Mouse (Mus musculus) MEL (cell line): ENCODE data around the gene Rps26. TPM values are rescaled to one million over a fixed set of nuclear protein-coding genes. Genes with fewer than 3 reads are reported as not detected.
A peak's percentile ranks its signal among the peaks of the same experiment; 100 is the strongest.
"Not testable (repeated sequence)": the region's sequence is repeated elsewhere in the genome, so short reads cannot be mapped to it uniquely, and the experiment has no call there.

ENCODE experiments used
- DNase-seq: peaks from one replicate; pipeline ENCODE4 v3.0.0; 2011; ENCODE audit warnings: low read depth, low spot score
- H3K27ac ChIP-seq: 2 replicates; pipeline ENCODE4 v1.5.1; 2012; ENCODE audit warnings: low read depth, mild to moderate bottlenecking, control low read depth, low read length, moderate library complexity; ENCODE audit not compliant: control insufficient read depth
- H3K27me3 ChIP-seq, 2 experiments: fragments of 150-350 bp in 1 of 2; sonication (generic) in 1 of 2; 2 replicates each; pipeline ENCODE4 v1.6.1; 2012; ENCODE audit warnings: low read length in 2 of 2, mild to moderate bottlenecking in 2 of 2, improper control_type of control experiment in 1 of 2, moderate library complexity in 1 of 2; ENCODE audit not compliant: insufficient read depth in 2 of 2, control insufficient read depth in 1 of 2
- H3K36me3 ChIP-seq, 2 experiments: 2 replicates each; pipeline ENCODE4 v1.6.1; 2012 to 2014; ENCODE audit warnings: low read length in 2 of 2, improper control_type of control experiment in 1 of 2, inconsistent platforms in 1 of 2, mild to moderate bottlenecking in 1 of 2; ENCODE audit not compliant: insufficient read depth in 2 of 2, control insufficient read depth in 1 of 2
- H3K4me1 ChIP-seq, 2 experiments: fragments of 150-350 bp in 1 of 2; sonication (generic) in 1 of 2; 2 replicates each; pipeline ENCODE4 v1.6.1; 2012; ENCODE audit warnings: low read length in 2 of 2, improper control_type of control experiment in 1 of 2, mild to moderate bottlenecking in 1 of 2; ENCODE audit not compliant: insufficient read depth in 2 of 2, control insufficient read depth in 1 of 2
- H3K4me3 ChIP-seq, 2 experiments: fragments of 150-350 bp in 1 of 2; sonication (generic) in 1 of 2; 2 replicates each; pipeline ENCODE4 v1.5.1; 2012; ENCODE audit warnings: low read depth in 2 of 2, low read length in 2 of 2, mild to moderate bottlenecking in 2 of 2, moderate library complexity in 2 of 2, control low read depth in 1 of 2, improper control_type of control experiment in 1 of 2; ENCODE audit not compliant: control insufficient read depth in 1 of 2, insufficient read depth in 1 of 2
- H3K79me2 ChIP-seq: 2 replicates; pipeline ENCODE4 v1.6.1; 2012; ENCODE audit warnings: mild to moderate bottlenecking, low read length, moderate library complexity; ENCODE audit not compliant: control insufficient read depth, poor library complexity, insufficient read depth
- H3K9ac ChIP-seq: 2 replicates; pipeline ENCODE4 v1.6.1; 2012; ENCODE audit warnings: low read depth, mild to moderate bottlenecking, control low read depth, low read length, moderate library complexity; ENCODE audit not compliant: control insufficient read depth, poor library complexity, severe bottlenecking
- H3K9me3 ChIP-seq: fragments of 150-350 bp; sonication (generic); replicated peaks from 2 replicates; pipeline ENCODE4 v1.6.1; 2012; ENCODE audit warnings: mild to moderate bottlenecking, low read length, improper control_type of control experiment, moderate library complexity; ENCODE audit not compliant: insufficient read depth
- CHD1 ChIP-seq: IDR thresholded peaks from 2 replicates; pipeline ENCODE4 v1.6.1; 2012; ENCODE audit warnings: low read depth, mild to moderate bottlenecking, inconsistent platforms, low read length, improper control_type of control experiment
- CTCF ChIP-seq, 3 experiments: IDR thresholded peaks in 2 of 3; conservative IDR thresholded peaks in 1 of 3; 2 replicates each; pipeline ENCODE4 v1.5.1; 2011 to 2012; ENCODE audit warnings: low read length in 3 of 3, low read depth in 2 of 3, mild to moderate bottlenecking in 2 of 3, improper control_type of control experiment in 1 of 3, inconsistent platforms in 1 of 3, mixed read lengths in 1 of 3, moderate library complexity in 1 of 3; ENCODE audit not compliant: control insufficient read depth in 1 of 3, insufficient read depth in 1 of 3, poor library complexity in 1 of 3, severe bottlenecking in 1 of 3
- E2F4 ChIP-seq: IDR thresholded peaks from 2 replicates; pipeline ENCODE4 v1.6.1; 2011; ENCODE audit warnings: low read depth, low read length, improper control_type of control experiment, borderline replicate concordance
- GATA1 ChIP-seq: IDR thresholded peaks from 2 replicates; pipeline ENCODE4 v1.6.1; 2011; ENCODE audit warnings: low read depth, low read length, improper control_type of control experiment
- HCFC1 ChIP-seq: IDR thresholded peaks from 2 replicates; pipeline ENCODE4 v1.6.1; 2012; ENCODE audit warnings: low read depth, mild to moderate bottlenecking, inconsistent platforms, low read length, improper control_type of control experiment, moderate library complexity
- KAT2A ChIP-seq: conservative IDR thresholded peaks from 2 replicates; pipeline ENCODE4 v1.6.1; 2012; ENCODE audit warnings: low read depth, low read length, improper control_type of control experiment, inconsistent platforms
- MAX ChIP-seq: IDR thresholded peaks from 2 replicates; pipeline ENCODE4 v1.6.1; 2011; ENCODE audit warnings: low read length, improper control_type of control experiment
- MEF2A ChIP-seq: IDR thresholded peaks from 2 replicates; pipeline ENCODE4 v1.6.1; 2014; ENCODE audit warnings: low read depth, mild to moderate bottlenecking, inconsistent platforms, low read length, improper control_type of control experiment; ENCODE audit not compliant: poor library complexity, insufficient replicate concordance, severe bottlenecking; ENCODE audit errors: extremely low read depth
- MYB ChIP-seq: IDR thresholded peaks from 2 replicates; pipeline ENCODE4 v1.6.1; 2011; ENCODE audit warnings: mild to moderate bottlenecking, low read depth, low read length, improper control_type of control experiment
- MYC ChIP-seq: IDR thresholded peaks from 2 replicates; pipeline ENCODE4 v1.6.1; 2011; ENCODE audit warnings: low read depth, mild to moderate bottlenecking, low read length, improper control_type of control experiment, moderate library complexity
- NELFE ChIP-seq: IDR thresholded peaks from 2 replicates; pipeline ENCODE4 v1.6.1; 2011; ENCODE audit warnings: low read depth, low read length, improper control_type of control experiment
- NRF1 ChIP-seq: IDR thresholded peaks from 2 replicates; pipeline ENCODE4 v1.6.1; 2014; ENCODE audit warnings: low read depth, mild to moderate bottlenecking, inconsistent platforms, low read length, improper control_type of control experiment, moderate library complexity; ENCODE audit not compliant: poor library complexity, insufficient read depth, severe bottlenecking
- POLR2AphosphoS2 ChIP-seq: IDR thresholded peaks from 2 replicates; pipeline ENCODE4 v1.6.1; 2011; ENCODE audit warnings: low read length, improper control_type of control experiment
- RAD21 ChIP-seq: IDR thresholded peaks from 2 replicates; pipeline ENCODE4 v1.6.1; 2011; ENCODE audit warnings: mild to moderate bottlenecking, low read depth, low read length, improper control_type of control experiment
- TBP ChIP-seq: IDR thresholded peaks from 2 replicates; pipeline ENCODE4 v1.8.0; 2011; ENCODE audit warnings: low read depth, low read length, improper control_type of control experiment
- TCF12 ChIP-seq: IDR thresholded peaks from 2 replicates; pipeline ENCODE4 v1.6.1; 2014; ENCODE audit warnings: low read depth, mild to moderate bottlenecking, inconsistent platforms, low read length, improper control_type of control experiment, moderate library complexity
- UBTF ChIP-seq: IDR thresholded peaks from 2 replicates; pipeline ENCODE4 v1.6.1; 2012; ENCODE audit warnings: low read depth, mild to moderate bottlenecking, inconsistent platforms, low read length, improper control_type of control experiment, moderate library complexity, borderline replicate concordance; ENCODE audit not compliant: insufficient read depth
- ZMIZ1 ChIP-seq: IDR thresholded peaks from 2 replicates; pipeline ENCODE4 v1.6.1; 2012; ENCODE audit warnings: low read depth, mild to moderate bottlenecking, inconsistent platforms, low read length, improper control_type of control experiment, moderate library complexity
- ZNF384 ChIP-seq: IDR thresholded peaks from 2 replicates; pipeline ENCODE4 v1.6.1; 2012; ENCODE audit warnings: low read depth, mild to moderate bottlenecking, inconsistent platforms, low read length, improper control_type of control experiment
- polyA plus RNA-seq, 2 experiments: library from polyadenylated mRNA; stranded (reverse) in 1 of 2; unstranded in 1 of 2; fragments of >175 nt in 1 of 2; fragments of >200 nt in 1 of 2; gene quantifications; 2 replicates each; pipeline versions ENCODE4 v1.2.1 to v1.2.4; 2012; ENCODE audit warnings: low replicate concordance in 2 of 2, low read depth in 1 of 2; ENCODE audit not compliant: insufficient read length in 2 of 2, insufficient read depth in 1 of 2, missing spikeins in 1 of 2
- total RNA-seq: library from RNA; depleted of rRNA; stranded (reverse); fragments of 300-350 nt; gene quantifications from 2 replicates; pipeline ENCODE4 v1.2.3, GENCODE M21; 2012

Rps26 gene
- total and polyA plus RNA-seq, 3 experiments: 2,523 to 2,530 TPM; not detected in 1

DNA sequence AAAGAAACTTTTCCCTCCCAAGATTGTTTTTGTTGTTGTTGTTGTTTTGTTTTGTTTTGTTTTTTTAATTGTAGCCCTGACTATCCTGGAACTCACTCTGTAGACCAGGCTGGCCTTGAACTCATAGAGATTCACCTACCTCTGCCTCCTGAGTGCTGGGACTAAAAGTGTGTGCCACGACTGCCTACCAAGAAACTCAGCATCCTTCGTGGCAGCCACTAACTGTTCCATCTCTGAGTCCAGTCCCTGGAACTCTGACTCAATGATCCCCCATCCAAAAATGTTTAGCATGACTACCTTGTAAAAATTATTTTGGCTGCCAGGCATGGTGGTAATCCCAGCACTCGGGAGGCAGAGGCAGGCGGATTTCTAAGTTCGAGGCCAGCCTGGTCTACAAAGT is 7.4 kb downstream of the Rps26 start:
- not testable (repeated sequence) for DNase-seq, H3K4me3 ChIP-seq, H3K9me3 ChIP-seq, H3K27me3 ChIP-seq, H3K9ac ChIP-seq, H3K79me2 ChIP-seq, H3K27ac ChIP-seq
- TF ChIP-seq TBP: peak; percentile 79
- H3K36me3 ChIP-seq: peaks cover under 1 to 12% of the 10 kb centered on the region in 2 experiments
- peaks cover 4 to 16% of the 10 kb centered on the region in 2 experiments; a peak in 3 of 4 replicates for H3K4me1 ChIP-seq

DNA sequence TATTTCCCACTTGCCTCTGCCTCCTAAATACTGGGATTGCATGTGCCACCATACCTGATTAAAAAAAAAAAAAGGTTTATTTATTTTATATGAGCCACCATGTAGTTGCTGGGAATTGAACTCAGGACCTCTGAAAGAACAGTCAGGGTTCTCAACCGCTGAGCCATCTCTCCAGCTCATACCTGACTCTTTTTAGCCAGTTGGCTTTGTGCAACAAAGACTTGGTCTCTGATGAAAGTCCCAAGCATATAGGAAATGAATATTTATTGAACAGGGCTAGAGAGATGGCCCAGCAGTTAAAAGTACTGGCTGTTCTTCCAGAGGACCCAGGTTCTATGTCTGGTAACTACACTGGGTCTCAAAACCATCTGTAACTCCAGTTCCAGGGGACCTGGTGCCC is 8.0 kb downstream of the Rps26 start:
- Histone ChIP-seq H3K9me3 (no peaks in the 10 kb centered on the region), H3K36me3 (peaks cover 0 to 13% of the 10 kb centered on the region in 2 experiments; a peak in 2 of 4 replicates), H3K27ac (no peak overlapping the region), H3K4me3 (no peak overlapping the region), H3K4me1 (peaks cover 5 to 14% of the 10 kb centered on the region in 2 experiments; a peak in 3 of 4 replicates)
- DNase-seq: no peak
- TF ChIP-seq CHD1: no peak
- TF ChIP-seq TBP: peak; percentile 57; the same call in 1 of the 2 replicates
- no peak for TF ChIP-seq GATA1
- TF ChIP-seq, all 39 proteins: peak for 1
- Histone ChIP-seq H3K79me2 (no peaks in the 10 kb centered on the region), H3K9ac (no peak overlapping the region), H3K27me3 (no peaks in the 10 kb centered on the region)

DNA sequence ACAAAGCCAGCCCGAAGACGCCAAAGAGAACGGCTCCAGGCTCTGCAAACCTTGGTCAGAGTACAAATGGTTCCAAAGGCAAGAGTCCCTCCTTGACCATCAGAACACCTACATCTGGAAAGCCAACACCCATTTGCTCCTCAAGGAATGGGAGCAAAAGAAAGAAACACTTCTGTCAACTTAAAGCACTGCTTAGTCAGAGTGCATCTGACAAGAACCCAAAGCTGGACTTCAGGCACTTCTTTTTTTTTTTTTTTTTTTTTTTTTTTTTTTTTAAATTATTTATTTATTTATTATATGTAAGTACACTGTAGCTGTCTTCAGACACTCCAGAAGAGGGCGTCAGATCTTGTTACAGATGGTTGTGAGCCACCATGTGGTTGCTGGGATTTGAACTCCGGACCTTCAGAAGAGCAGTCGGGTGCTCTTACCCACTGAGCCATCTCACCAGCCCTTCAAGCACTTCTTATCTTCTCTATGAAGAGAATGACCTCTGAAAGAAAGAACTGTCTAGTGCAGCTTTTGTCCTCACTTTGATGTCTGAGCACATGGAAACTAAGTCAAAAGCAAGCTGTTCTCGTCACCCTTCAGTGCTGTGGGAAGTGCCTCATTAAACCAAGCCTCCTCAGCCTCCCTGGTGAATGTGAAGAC is 10.6 kb downstream of the Rps26 start:
- peaks cover 5 to 16% of the 10 kb centered on the region in 2 experiments; a peak in 3 of 4 replicates for H3K4me1 ChIP-seq
- H3K36me3 ChIP-seq: peaks cover 0 to 14% of the 10 kb centered on the region in 2 experiments; a peak in 2 of 4 replicates
- H3K4me3 ChIP-seq, H3K79me2 ChIP-seq, H3K9ac ChIP-seq, H3K9me3 ChIP-seq, DNase-seq, H3K27me3 ChIP-seq: not testable (repeated sequence)
- TF ChIP-seq TBP (peak; percentile 92), ZNF384 (peak; percentile 74)
- TF ChIP-seq, all 39 proteins: peak for 2; not testable (repeated sequence) for 37
- H3K27ac ChIP-seq: not testable (repeated sequence)

- H3K27ac ChIP-seq: no peak overlapping the region
- H3K79me2 ChIP-seq: no peaks in the 10 kb centered on the region
- peaks cover 5 to 16% of the 10 kb centered on the region in 2 experiments; a peak in 3 of 4 replicates for H3K4me1 ChIP-seq
- H3K9ac ChIP-seq: no peak overlapping the region
- no peaks in the 10 kb centered on the region for H3K27me3 ChIP-seq
- no peak overlapping the region for H3K4me3 ChIP-seq
- H3K9me3 ChIP-seq: no peaks in the 10 kb centered on the region
- no peak for DNase-seq
- peaks cover 0 to 14% of the 10 kb centered on the region in 2 experiments; a peak in 2 of 4 replicates for H3K36me3 ChIP-seq
- TF ChIP-seq NRF1 (no peak), RAD21 (peak; percentile 35), HCFC1 (no peak), MEF2A (no peak), MYC (no peak), TCF12 (no peak), POLR2AphosphoS2 (no peak), KAT2A (no peak), CTCF (IDR thresholded peaks at IDR 0.05 in 2 of 3, conservative IDR thresholded peaks at IDR 0.05 in 1 of 3; ENCODE audit: control insufficient read depth in 1 of 3, insufficient read depth in 1 of 3, low read depth in 2 of 3, low read length in 3 of 3, poor library complexity in 1 of 3, severe bottlenecking in 1 of 3) (peak in 2 of 3 experiments; percentile 37 to 47; a peak in 4 of 6 replicates), UBTF (no peak), NELFE (no peak), MYB (no peak), MAX (no peak), ZMIZ1 (no peak), E2F4 (no peak)
Observed at GRCm38 (mm10) chr10:128614934-128615333, 11.6 kb downstream of the Rps26 start.
